Comparison of ENCODE assay signal across 8 mouse cellular contexts in genomic region chr2:32587731-32588321, GRCm38 (mm10). TPM values are rescaled to one million over a fixed set of nuclear protein-coding genes. Genes with fewer than 3 reads are reported as not detected.
DNase-seq lines count a peak whose midpoint lies in the region; ATAC-seq and TF ChIP-seq lines count a peak whose summit lies in the region.

No protein-coding gene starts in this region.

- H3K4me3 ChIP-seq in embryonic fibroblast, embryonic 13.5 days (ENCODE audit: insufficient read depth, low read length), result peak overlapping the region; percentile 87
- peak overlapping the region; percentile 52 for H3K4me3 ChIP-seq in limb, embryonic 14.5 days (replicated peaks; ENCODE audit: low read length)

- no peak overlapping the region for H3K27ac ChIP-seq in embryonic fibroblast, embryonic 13.5 days (ENCODE audit: insufficient read depth, low read length)
- H3K27ac ChIP-seq in limb, embryonic 14.5 days (replicated peaks; ENCODE audit: low read depth, low read length), result 0 out of 2 replicates have a peak overlapping the region, but pooled peaks have one; percentile 6

- no peaks in the 10 kb centered on the region for H3K9me3 ChIP-seq in limb, embryonic 14.5 days (ENCODE audit: control insufficient read depth, low read length)

- no peak for TF ChIP-seq POLR2A in embryonic fibroblast, embryonic 13.5 days (IDR thresholded peaks at IDR 0.05; ENCODE audit: low read depth, low read length)
- TF ChIP-seq POLR2A in limb, embryonic 14.5 days (IDR thresholded peaks at IDR 0.05; ENCODE audit: borderline replicate concordance, extremely low read depth, insufficient read depth, insufficient read length), result no peak

- intact Hi-C loops in heart, postnatal 14 days (cut with DNase I), result no loop called here

- peaks cover 9% of the 10 kb centered on the region; the same call in 1 of the 2 replicates for H3K36me3 ChIP-seq in limb, embryonic 14.5 days (ENCODE audit: control insufficient read depth, insufficient read depth, low read length)

- peaks cover 7% of the 10 kb centered on the region for H3K4me1 ChIP-seq in embryonic fibroblast, embryonic 13.5 days (ENCODE audit: control insufficient read depth, insufficient read depth, low read length)
- peaks cover 25% of the 10 kb centered on the region for H3K4me1 ChIP-seq in limb, embryonic 14.5 days (ENCODE audit: control insufficient read depth, insufficient read depth, low read length)

- peak; percentile 51 for DNase-seq in kidney, adult 11 months
- no peak for DNase-seq in kidney, adult 18-20 months
- peak; percentile 47 to 56 for DNase-seq in heart, postnatal 14 days
- DNase-seq in limb, embryonic 14.5 days (ENCODE audit: low spot score), result no peak
- no peak for DNase-seq in right cerebral cortex, postnatal 25 days
- no peak for DNase-seq in adrenal gland, postnatal 36 days

- H3K27me3 ChIP-seq in limb, embryonic 14.5 days (ENCODE audit: control insufficient read depth, insufficient read depth, low read length), result no peaks in the 10 kb centered on the region

- peak overlapping the region; percentile 63 for H3K9ac ChIP-seq in limb, embryonic 14.5 days (ENCODE audit: low read depth, low read length, severe bottlenecking)

- H3K4me2 ChIP-seq in limb, embryonic 14.5 days (replicated peaks; ENCODE audit: low read depth, low read length, severe bottlenecking), result peak overlapping the region; percentile 58

- 11% methylated on average over 9 of the region's 9 CpGs for WGBS in limb, embryonic 14.5 days

- no peak for TF ChIP-seq CTCF in embryonic fibroblast, embryonic 13.5 days (IDR thresholded peaks at IDR 0.05; ENCODE audit: borderline replicate concordance, insufficient read depth, low read length)

- no peak for ATAC-seq in limb, embryonic 14.5 days (ENCODE audit: low FRiP score, low read depth)
- peak; percentile 53 for ATAC-seq in monocyte, adult 5-6 weeks (replicated peaks; ENCODE audit: insufficient number of reproducible peaks, low FRiP score, low TSS enrichment, poor library complexity, severe bottlenecking)

RNA-seq across cellular contexts. Expression of gene St6galnac4, which starts 0.9 kb away (rescaled TPM):
- 20.4 and 21.5 TPM in 2 replicates for polyA plus RNA-seq in embryonic fibroblast, embryonic 13.5 days (2011; ENCODE audit: insufficient read length, low read depth, missing spikeins)
- 10 to 100 TPM; 22.8 to 23.6 TPM for total RNA-seq in heart, postnatal 14 days (2021)
- polyA plus RNA-seq in limb, embryonic 14.5 days (2012; rRNA removed), result 31.8 and 44.9 TPM in 2 replicates
- 33.3 and 33.9 TPM in 2 replicates for polyA plus RNA-seq in limb, embryonic 14.5 days (2014; fragmentation: Nextera tagmentation; extraction: Ambion mirVana)
- 18.7 to 29.4 TPM (median 21.7 TPM) in 3 replicates for total RNA-seq in monocyte, adult 5-6 weeks (2017)
- 10 to 100 TPM in 1 of 2 experiments, 1 to 10 TPM in 1; 7.9 to 11.0 TPM for total RNA-seq in adrenal gland, postnatal 36 days (2021)

RNA-seq across cellular contexts. Expression of gene St6galnac6, which starts 11.7 kb away (rescaled TPM):
- polyA plus RNA-seq in embryonic fibroblast, embryonic 13.5 days (2011; ENCODE audit: insufficient read length, low read depth, missing spikeins), result 33.3 and 39.3 TPM in 2 replicates
- 100 to 1,000 TPM in 1 of 2 experiments, 10 to 100 TPM in 1; 97.9 to 104 TPM for total RNA-seq in heart, postnatal 14 days (2021)
- polyA plus RNA-seq in limb, embryonic 14.5 days (2012; rRNA removed), result 39.2 and 52.9 TPM in 2 replicates
- 10.7 and 11.7 TPM in 2 replicates for polyA plus RNA-seq in limb, embryonic 14.5 days (2014; fragmentation: Nextera tagmentation; extraction: Ambion mirVana)
- 4.8 to 11.1 TPM (median 10.5 TPM) in 3 replicates for total RNA-seq in monocyte, adult 5-6 weeks (2017)
- total RNA-seq in adrenal gland, postnatal 36 days (2021), result 10 to 100 TPM; 38.3 to 58.1 TPM

RNA-seq across cellular contexts. Expression of gene 9430097D07Rik, which starts 12.3 kb away (rescaled TPM):
- not detected in 2 replicates for polyA plus RNA-seq in embryonic fibroblast, embryonic 13.5 days (2011; ENCODE audit: insufficient read length, low read depth, missing spikeins)
- not detected for total RNA-seq in heart, postnatal 14 days (2021)
- 0.09 TPM in 1 of 2 replicates, not detected in the other for polyA plus RNA-seq in limb, embryonic 14.5 days (2012; rRNA removed)
- polyA plus RNA-seq in limb, embryonic 14.5 days (2014; fragmentation: Nextera tagmentation; extraction: Ambion mirVana), result 0.17 TPM in 1 of 2 replicates, not detected in the other
- total RNA-seq in monocyte, adult 5-6 weeks (2017), result not detected in 3 replicates
- not detected for total RNA-seq in adrenal gland, postnatal 36 days (2021)

RNA-seq across cellular contexts. Expression of gene Pip5kl1, which starts 13.2 kb away (rescaled TPM):
- polyA plus RNA-seq in embryonic fibroblast, embryonic 13.5 days (2011; ENCODE audit: insufficient read length, low read depth, missing spikeins), result 0.67 TPM in 1 of 2 replicates, not detected in the other
- total RNA-seq in heart, postnatal 14 days (2021), result not detected
- 1.9 and 3.1 TPM in 2 replicates for polyA plus RNA-seq in limb, embryonic 14.5 days (2012; rRNA removed)
- 0.43 and 1.3 TPM in 2 replicates for polyA plus RNA-seq in limb, embryonic 14.5 days (2014; fragmentation: Nextera tagmentation; extraction: Ambion mirVana)
- 2.5 TPM in 1 of 3 replicates, not detected in the others for total RNA-seq in monocyte, adult 5-6 weeks (2017)
- not detected for total RNA-seq in adrenal gland, postnatal 36 days (2021)

RNA-seq across cellular contexts. Expression of gene Dpm2, which starts 17.2 kb away (rescaled TPM):
- polyA plus RNA-seq in embryonic fibroblast, embryonic 13.5 days (2011; ENCODE audit: insufficient read length, low read depth, missing spikeins), result 70.1 and 71.9 TPM in 2 replicates
- 10 to 100 TPM; 21.4 to 22.7 TPM for total RNA-seq in heart, postnatal 14 days (2021)
- 146 and 178 TPM in 2 replicates for polyA plus RNA-seq in limb, embryonic 14.5 days (2012; rRNA removed)
- polyA plus RNA-seq in limb, embryonic 14.5 days (2014; fragmentation: Nextera tagmentation; extraction: Ambion mirVana), result 122 TPM in 2 replicates
- total RNA-seq in monocyte, adult 5-6 weeks (2017), result 17.1 to 48.6 TPM (median 38.2 TPM) in 3 replicates
- total RNA-seq in adrenal gland, postnatal 36 days (2021), result 10 to 100 TPM; 60.5 to 61.1 TPM

Comparison
In these comparisons a context has a peak if more than half of its experiments do, and no peak if none do; other contexts are left out.
1. DNase-seq: peak in kidney, adult 11 months (single experiment) and heart, postnatal 14 days (2 of 2); none in kidney, adult 18-20 months (single experiment), limb, embryonic 14.5 days (single experiment), right cerebral cortex, postnatal 25 days (single experiment) and adrenal gland, postnatal 36 days (0 of 2).